Mouse (Mus musculus) urinary bladder, postnatal 14 days (tissue): ENCODE results near the gene Imp3.
"Not testable (repeated sequence)": the region's sequence is repeated elsewhere in the genome, so short reads cannot be mapped to it uniquely, and the experiment has no call there.

Source experiments
- DNase-seq: peaks from one replicate; pipeline ENCODE4 v3.0.0; 2021; ENCODE audit warnings: low spot score

Gene Imp3

DNA sequence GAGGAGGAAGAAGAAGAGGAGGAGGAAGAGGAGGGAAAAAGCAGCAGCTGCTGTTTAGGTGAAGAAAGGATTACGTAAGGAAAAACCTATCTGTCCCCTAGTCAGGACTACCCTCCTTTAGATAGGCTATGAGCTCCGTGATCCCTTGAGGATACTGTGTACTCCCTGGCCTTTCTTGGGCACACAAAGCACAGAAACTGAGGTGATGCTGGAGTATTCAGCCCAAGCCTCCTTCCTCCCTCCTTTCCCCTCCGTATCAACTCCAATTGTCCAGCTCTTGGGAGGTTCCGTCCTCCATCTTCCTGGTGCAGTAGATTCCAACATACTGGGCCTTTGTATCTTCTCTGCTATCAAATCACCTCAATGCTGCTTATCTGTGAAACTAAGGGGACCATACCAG, 14.5 kb upstream of the Imp3 start:
- no peak for DNase-seq

DNA sequence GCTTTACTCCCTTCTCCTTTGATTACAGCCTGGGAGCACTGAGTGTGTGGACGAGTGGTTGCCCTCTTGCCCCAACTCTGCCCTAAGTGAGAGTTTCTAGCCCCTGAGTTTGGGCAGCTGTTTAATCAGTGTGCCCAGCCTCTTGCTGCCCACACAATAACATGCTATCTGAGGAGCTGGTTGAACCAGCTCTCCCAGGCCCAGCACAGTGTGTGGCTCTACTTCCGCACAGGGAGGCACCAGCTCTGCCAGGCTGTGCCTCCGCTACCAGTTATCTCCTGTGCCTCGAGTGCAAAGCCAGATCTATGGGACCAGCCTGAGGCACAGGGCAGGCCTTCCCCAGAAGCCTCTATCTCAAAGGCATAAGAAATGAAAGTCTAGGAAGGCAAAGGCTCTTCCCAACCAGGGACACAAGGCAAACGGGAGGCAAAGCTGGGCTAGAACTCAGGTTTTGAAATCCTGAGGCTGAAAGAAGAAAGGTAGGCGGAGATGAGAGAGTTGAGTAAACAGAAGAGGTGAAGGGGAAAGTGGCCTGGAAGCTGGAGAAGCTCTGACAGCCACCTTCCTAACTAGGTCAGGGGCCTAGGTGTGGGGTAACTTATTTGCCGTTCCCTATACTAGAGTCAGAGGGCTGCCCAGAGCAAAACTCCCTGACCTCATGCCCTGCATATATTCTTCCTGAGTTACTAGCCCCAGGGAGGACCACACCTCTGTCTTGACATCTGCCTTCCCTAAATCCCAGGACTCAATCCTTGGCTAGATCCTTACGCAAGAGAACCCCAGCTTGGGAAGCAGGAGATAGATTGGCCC, 13.2 kb upstream of the Imp3 start:
- DNase-seq, result peak; percentile 64

DNA sequence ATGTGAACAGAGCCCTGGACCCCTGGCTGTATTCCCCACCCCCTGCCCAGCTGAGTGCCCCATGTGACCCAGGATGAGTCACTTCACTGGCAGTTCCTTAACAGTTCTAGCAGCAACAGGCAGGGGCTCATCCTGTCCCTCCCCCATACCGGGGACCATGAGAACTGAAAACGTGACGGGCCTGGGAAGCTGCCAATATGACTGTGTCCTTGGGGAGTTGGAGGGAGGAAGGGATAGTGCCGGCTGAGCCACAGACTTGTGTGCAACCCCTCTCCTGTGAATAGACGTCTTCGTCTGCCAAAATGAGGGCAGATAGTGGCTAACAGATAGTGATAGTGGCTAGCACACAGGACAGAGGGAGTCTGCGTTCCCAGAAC, 12.6 kb upstream of the Imp3 start:
- peak; percentile 88 for DNase-seq

DNA sequence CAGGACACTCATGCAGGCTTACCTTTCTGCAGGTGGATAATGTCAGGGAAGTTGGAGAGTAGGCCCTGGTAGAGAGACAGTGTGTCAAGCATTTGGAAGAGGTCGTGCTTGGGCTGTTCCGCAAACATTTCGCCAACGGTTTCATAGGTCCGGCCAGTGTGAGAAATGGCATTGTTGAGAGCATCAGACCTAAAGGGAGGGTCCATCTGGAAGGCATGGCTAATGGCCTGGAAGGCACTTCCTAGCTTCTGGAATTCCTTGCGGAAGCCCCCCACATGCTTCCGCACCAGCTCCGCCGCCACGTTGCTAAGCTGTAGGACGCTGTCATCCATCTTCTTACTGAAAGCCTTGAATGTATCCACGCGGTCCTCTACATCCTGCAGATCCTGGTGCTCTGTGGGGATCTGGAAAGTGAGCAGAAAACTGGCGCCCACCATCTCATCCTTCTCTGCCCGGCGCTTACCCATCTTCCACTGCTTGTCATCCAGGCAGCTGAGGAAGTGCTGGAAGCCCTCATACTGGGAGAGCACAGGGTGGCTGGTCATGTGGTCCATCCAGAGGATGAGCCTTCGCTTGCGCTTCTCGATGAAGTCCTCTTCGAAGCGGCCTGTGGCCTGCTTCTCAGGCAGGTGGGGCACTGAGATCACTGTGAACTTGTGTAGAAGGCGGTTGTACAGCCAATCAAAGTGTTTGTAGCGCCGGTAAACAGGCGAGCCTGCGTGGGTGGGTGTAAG, 11.8 kb upstream of the Imp3 start:
- no peak for DNase-seq

DNA sequence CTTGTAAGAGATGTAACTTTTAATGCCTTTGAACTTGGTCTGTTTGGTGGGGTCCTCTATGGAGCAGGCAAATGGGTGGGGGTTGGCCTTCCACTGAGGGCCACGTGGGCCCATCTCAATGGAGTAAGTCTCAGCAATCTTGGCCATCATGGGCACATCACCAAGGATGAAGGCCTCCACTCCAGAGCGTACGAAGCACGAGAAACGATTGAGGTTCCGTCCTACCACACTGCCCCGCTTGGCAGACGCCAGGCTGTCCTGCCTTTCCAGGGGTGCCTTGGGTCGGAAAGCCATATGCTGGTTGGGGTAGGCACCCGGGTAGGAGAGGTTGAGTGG, 11.3 kb upstream of the Imp3 start:
- DNase-seq, result no peak

DNA sequence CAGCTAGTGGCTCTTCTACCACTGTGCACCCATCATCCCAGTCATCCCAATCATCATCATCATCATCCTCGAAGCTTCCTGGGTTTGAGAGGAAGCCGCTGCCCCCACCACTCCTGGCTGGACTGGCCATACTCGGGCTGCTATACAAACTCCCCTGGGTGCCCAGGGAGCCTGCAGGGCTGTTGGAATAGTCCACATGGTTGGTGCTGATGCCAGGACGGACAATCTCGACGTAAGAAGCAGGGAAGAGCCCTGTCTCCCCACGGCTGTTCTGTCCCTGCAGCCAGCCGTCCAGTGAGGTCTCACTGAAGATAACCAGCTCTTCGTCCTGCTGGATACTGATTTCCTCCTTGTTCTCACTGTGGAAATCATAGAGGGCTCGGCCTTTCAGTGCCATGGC, 10.9 kb upstream of the Imp3 start:
- DNase-seq, result no peak

DNA sequence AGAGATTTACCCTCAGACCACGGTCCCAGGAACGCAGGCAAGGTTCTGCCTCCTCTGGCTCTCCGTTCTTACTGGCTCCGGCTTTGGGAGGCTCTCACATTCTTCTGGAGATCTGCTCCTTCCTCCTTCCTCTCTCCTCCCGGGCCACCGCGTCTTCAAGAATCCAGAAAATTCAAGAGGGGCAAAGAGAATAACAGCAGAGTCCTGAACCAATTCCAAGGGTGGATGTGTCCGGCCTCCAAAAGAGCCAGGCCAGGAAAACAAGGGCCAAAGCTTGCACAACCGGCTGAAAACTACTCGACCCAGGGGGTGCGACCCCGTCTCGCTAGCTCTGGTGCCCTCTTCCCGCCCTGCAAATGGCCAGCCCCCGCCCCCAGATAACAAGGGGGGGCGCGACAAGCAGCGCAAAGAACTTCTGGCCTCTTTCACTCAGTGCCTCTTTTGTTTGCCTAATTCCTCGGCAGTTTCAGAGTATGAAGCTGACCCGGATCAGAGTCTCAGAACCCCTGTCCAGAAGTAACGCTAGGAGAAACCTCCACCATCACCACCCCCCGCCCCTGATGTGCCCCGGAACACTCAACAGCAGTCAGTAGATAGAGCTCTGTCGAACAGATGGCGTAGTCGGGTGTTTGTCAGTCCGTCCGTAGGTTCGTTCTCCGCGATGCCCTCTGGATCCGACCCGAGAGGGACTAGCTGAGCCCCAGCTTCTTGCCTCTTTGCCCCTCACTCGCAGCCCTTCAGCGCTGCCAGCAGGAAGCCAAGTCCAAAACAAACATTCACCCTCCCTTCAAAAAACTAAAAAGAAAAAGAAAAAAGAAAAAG, 9.9 kb upstream of the Imp3 start:
- peak; percentile 53 for DNase-seq

DNA sequence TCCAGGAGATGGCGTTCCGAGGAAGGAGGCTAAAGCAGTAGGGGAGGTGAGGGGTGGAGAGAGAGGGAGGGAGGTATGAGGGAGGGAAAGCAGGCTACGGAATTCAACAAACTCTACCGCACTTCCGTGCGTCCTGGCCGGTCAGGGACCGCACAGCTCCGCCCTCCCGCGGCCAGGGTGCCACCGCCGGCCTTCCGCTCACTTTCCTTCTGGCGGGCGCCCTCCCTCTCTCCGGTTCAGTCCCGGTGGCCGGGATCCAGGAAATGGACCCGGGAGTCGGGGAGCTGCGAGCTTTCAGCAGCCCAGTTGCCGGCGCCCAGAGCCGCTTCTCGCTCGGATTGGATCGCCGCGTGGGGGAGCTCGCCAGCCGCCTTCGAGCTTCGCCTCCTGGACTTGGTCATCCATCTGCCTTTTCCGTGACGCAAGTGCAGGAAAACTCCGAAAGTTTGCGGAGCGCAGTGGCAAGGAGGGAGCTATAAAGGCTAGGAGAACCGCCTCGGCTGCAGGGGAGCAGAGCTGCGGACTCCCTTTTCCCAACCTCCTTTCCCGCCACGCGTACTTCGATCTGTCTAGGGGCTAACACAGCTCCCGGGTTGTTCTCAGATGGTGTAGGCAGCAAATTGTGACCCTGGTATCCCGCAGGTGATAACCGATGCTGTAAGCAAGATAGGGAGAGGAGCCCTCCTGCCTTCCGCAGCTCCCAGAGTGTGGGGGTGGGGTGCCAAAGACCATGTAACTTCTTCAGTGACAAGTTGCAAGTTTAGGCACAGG, 9.0 kb upstream of the Imp3 start, which contains the start of gene Snx33:
Gene Snx33, minus strand, starts transcription at position 331 of the 771 bp plus-strand sequence.
- DNase-seq, result peak; percentile 95

DNA sequence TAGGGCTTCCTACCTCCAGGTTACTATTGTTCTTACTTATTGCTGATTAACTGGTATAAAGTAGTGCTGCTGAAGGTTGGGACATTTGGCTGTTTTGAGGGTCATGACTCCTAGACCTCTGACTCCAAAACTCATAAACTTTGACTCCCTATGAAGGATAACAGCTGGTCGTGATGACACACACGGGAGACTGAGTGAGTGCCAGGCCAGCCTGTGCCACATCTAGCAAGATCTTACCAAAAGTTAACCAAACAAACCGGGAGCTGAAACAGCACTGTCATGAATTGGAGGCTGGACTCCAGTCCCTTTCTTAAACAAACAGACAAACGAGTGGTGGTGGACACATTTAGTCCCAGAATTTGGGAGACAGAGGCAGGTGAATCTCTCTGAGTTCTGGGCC, 7.8 kb upstream of the Imp3 start:
- no peak for DNase-seq

DNA sequence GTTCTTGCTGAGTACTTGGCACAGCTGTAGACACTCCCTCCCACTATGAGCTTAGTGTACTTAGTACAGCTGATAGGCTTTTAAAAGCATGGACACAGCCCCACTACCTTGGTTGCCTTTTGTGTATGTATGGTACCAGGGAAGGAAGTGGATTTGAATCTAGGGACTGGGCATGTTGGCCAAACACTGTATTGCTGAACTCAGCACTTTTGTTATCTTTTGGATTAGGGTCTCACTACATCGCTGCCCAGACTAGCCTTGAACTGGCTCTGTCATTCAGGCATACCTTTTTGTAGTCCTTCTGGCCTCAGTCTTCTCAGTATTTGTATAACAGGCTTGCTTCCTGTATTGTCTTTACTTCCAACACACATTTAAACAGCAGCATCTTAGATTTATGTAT, 6.7 kb upstream of the Imp3 start:
- DNase-seq, result no peak

DNA sequence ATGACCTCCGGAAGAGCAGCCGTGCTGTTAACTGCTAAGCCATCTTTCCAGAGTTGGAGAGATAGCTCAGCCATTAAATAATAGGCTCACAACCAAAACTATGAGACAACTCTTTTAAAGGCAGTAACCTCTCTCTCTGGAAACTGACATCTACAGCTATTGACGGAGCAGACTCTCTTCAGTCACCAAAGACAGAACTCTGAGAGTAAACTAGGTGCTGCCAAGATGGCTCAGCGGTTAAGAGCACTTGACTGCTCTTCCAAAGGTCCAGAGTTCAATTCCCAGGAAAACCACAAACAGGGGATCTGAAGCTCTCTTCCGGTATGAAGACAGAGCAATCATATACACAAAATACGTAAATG, 433 bp upstream of the Imp3 start:
- no peak for DNase-seq

DNA sequence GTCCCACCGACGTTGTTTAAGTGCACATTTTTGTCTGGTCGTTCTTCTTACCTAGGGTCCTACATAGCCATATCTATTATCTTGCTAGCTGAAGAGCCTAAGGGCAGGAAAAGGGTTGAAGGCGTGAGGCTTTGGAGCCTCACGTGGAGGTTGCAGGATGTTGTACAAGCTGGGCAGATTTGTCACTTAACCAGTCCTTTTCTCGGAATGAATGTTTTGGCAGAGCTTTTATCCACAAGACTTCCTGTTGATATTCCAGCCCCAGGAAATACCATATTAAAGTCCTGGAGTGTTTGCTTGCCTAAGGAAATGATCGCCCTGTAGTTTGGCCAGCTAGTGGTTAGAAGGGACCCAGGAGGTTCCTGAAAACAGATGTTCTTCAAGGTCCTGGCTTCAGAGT, 1.1 kb downstream of the Imp3 start:
- DNase-seq, result no peak

DNA sequence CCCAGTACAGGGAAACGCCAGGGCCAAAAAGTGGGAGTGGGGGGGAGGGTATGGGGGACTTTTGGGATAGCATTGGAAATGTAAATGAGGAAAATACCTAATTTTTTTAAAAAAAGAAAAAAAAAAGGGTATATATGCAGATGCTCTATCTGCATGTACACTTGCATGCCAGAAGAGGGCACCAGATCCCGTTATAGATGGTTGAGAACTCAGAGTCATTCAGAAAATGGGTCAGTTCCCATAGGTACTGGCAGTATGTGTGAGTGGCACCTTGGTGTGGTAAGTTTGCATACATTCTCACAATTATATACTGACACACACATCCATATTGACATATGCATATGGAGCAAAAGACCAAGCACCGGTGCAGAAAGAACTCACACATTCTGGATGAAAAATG, 10.2 kb downstream of the Imp3 start:
- DNase-seq, result peak; percentile 31

DNA sequence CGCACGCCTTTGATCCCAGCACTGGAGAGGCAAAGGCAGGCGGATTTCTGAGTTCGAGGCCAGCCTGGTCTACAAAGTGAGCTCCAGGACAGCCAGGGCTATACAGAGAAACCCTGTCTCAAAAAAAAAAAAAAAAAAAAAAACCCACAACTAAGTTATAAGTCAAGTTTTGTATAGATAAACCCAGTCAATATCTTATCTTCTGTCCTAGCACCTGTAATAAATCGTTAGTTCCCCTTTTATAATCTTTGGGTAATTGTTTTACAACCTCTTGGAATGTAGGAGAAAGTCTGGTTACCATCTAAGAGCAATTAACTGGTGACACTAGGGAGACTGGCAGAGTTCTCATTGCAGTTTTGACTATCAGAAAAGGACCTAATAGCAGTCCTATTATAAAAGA, 11.4 kb downstream of the Imp3 start:
- not testable (repeated sequence) for DNase-seq

DNA sequence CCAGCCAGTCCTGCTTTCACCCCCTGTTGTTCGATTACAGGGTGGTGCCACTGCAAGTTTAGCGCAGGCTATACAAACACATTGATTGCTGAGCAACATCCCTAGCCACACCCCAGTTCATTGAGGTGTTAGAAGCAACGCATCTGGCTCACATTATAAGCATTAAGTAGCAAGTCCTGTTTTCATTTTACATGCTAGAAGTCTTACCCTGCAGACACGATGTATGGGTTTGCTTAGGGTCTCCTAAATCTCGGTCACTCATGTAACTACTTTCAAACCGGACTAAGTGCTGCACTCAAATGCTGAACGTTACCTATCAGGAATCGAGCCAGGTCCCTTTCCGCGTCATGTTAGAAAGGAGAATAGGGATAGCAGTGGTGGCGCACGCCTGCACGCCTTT, 12.5 kb downstream of the Imp3 start:
- no peak for DNase-seq

DNA sequence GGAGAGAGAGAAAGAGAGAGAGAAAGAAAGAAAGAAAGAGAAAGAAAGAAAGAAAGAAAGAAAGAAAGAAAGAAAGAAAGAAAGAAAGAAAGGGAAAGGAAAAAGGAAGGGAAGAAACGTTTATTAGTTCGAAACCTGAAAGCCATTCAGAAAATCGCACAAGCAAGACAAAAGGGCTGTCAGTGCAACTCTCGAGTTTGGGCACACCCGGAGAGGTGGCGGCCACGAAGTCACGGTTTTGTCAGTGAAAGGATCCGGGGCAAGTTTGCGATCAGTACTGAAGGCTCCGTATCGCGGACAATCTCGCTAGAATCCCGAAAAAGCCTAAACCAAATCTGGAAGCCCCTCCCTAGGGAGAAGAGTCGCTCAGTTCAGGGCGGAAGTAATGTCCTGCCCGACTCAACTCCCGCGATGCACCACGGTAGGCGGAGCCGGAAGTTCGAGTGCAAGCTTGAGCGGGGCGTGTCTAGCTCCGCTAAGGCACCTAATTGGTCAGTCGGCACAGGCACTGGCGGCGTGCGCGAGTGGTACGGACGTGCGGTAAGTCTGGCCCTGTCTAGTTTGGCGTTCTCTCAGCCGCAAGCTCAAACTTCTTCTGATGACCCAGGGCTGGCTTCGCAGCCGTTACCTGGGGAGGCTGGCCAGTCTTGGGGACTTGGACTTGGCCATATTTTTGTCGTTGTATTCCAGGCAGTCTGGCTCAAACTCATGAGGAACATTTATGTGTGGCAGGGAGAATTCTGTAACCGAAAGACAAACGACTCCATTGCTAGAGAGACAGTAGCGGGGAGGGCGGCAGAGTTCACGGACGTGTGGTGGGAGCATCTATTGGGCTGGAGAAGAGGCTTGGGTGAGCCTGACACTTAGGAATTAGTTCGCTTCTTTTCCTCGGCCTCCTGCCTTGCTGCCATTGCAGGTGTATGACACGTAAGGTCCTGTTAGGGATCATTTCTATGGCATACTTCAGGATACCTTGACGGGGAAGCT, 13.4 kb downstream of the Imp3 start, which contains the start of gene Snupn:
Gene Snupn, plus strand, starts transcription at position 465 of the 987 bp plus-strand sequence.
- peak; percentile 98 for DNase-seq

DNA sequence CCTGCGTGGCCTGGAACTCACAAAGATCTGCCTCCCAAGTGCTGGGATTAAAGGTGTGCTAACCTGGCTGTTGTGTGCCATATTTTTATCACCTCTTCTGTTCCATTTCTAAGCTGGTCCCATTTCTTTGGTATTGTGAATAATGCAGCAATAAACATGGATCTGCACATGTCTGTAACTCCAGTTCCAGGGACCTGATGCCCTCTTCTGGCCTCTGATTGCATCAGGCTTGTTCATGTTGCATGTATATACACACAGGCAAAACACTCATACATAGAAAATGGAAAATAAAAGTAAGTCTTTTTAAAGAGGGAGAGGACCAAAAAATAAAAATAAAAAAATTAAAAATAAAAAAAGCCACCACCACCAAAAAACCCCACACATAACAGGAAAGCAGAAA, 16.3 kb downstream of the Imp3 start:
- DNase-seq, result no peak

DNA sequence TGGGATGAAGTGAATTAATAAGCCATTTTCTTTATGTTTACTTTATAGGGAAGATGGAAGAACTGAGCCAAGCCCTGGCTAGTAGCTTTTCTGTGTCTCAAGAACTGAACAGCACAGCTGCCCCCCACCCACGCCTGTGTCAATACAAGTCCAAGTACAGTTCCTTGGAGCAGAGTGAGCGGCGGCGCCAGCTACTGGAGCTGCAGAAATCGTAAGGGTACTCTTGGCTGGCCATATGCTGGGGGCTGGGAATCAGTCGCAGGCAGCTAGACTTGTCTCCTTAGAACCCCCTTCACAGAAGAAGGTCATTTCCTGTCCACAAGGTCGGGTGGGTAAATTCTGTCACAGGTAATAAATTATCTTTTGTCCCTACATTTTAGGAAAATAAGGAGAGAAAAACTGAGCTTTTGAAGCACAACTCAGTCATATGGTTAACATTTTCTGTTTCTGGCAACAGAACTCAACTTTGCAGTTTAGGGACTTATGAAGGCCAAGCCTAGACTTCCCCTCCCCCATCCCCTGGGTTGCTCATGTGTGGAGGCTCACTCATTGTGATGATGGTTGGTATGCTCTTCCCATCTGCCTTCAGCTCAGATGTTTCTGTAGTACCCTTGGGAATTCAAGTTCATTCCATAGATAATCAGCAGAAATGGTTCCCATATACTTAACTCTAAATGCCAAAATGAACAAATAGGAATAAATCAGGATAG, 19.8 kb downstream of the Imp3 start:
- no peak for DNase-seq

DNA sequence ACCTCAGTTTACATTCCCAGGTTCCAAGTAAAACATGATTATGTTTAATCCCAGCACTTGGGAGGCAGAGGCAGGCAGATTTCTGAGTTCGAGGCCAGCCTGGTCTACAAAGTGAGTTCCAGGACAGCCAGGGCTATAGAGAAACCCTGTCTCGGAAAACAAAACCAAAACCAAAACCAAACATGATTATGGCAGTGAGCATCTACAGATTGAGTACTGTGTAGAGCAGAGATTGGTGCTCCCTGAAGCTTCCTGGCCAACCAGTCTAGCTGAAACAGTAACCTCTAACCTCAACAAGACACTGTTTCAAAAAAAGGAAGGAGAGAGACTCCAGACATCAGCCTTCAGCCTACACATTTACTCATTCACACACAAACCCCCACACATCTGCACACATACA, 21.4 kb downstream of the Imp3 start:
- DNase-seq, result no peak

DNA sequence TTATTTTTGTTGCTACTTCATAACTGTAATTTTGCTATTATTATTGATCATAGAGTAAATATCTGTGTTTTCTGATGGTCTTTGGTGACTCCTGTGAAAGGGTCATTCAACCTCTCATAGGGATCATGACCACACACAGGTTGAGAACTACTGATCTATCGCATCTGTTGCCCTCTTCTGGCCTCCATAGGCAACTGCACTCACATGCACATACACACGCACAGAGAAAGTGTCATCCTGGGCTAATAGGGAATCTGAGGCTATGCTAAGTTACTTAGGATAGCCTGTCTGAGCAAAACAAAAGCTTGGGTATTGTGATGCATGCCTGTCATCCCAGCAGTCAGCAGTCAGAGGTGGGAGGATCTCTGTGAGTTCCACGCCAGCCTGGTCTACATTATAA, 24.3 kb downstream of the Imp3 start:
- no peak for DNase-seq
